Mouse (Mus musculus): Measurements from ENCODE around the gene Clec2g.

The Clec2g gene

GRCm38 (mm10) chr6:129027451-129028248 lies 93.5 kb downstream of the Clec2g start:
- no peak for DNase-seq

DNA sequence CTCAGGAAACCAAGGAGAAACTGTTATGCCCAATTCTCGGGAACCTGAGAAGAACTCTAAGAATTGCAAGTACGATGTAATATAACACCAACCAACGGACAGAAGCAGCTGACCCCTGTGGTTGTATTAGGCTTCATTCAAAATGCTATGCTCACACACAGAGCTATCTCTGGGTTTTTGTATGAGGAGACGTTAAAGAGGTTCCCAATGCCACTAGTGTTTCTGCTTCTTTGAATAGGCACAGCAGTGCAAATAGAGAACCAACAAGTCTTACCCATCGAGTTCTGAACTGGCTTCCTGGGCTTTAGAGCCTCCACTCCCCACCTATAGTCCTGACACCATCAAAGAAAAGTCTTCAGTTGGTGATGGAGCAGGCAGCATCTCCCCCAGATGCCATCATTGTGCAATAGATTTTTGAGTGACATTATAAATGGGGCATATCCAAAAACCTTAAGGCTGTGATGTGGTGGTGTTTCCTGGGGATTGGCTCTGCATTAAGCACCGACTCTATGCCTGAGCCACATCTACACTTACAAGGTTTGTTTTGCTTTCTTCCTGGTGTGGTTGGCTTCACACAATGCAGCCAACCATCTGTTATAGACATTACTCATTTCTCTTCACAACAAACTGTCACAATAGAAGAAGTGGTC lies 96.1 kb downstream of the Clec2g start:
- DNase-seq = no peak

- no peak for DNase-seq
These were observed 96.8 kb downstream of the Clec2g start for GRCm38 (mm10) chr6:129030964-129031363.

DNA sequence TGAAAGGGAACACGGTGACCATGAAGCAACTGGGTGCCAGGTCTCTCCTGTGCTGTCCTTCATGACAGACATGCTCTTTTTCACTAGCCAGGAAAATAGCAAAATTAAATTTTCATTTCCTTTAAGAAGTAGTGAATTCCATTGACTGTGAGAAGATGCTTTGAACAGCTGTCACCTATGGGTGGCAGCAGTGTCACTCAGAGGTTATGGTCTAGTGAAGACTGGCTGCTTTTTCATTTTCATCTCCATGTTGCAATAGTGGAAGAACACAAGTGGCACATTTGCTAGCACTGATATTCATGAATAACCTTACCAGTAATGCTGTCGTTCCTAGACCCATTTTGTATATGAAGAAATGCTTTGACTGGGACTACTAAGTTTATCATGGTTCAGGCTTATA lies 99.2 kb downstream of the Clec2g start:
- DNase-seq = peak; percentile 11 to 43

All from spleen, adult 18-20 months (tissue).